Mouse (Mus musculus) ES-E14 (cell line): Measurements from ENCODE around the gene Sptb. TPM values are rescaled to one million over a fixed set of nuclear protein-coding genes. Genes with fewer than 3 reads are reported as not detected.

Experiments used
- DNase-seq: peaks from one replicate; pipeline ENCODE4 v3.0.0-alpha.2; 2013; ENCODE audit warnings: low read depth, low spot score
- H3K27ac ChIP-seq: 2 replicates; pipeline ENCODE4 v1.5.1; 2012; ENCODE audit warnings: low read depth, mild to moderate bottlenecking, low read length, moderate library complexity, mixed read lengths; ENCODE audit not compliant: poor library complexity, insufficient read depth, severe bottlenecking
- H3K36me3 ChIP-seq: 2 replicates; pipeline ENCODE4 v1.6.1; 2012; ENCODE audit warnings: mild to moderate bottlenecking, low read length, moderate library complexity, mixed read lengths; ENCODE audit not compliant: control insufficient read depth, poor library complexity, insufficient read depth, severe bottlenecking
- H3K4me1 ChIP-seq, 2 experiments: fragments of 150-350 bp in 1 of 2; sonication (generic) in 1 of 2; 2 replicates each; pipeline ENCODE4 v1.6.1; 2012; ENCODE audit warnings: low read length in 2 of 2, mild to moderate bottlenecking in 1 of 2, mixed read lengths in 1 of 2; ENCODE audit not compliant: control insufficient read depth in 2 of 2, insufficient read depth in 2 of 2, poor library complexity in 1 of 2
- H3K4me3 ChIP-seq, 2 experiments: fragments of 150-350 bp in 1 of 2; sonication (generic) in 1 of 2; 2 replicates each; pipeline ENCODE4 v1.5.1; 2012; ENCODE audit warnings: low read length in 2 of 2, low read depth in 1 of 2, mild to moderate bottlenecking in 1 of 2, mixed read lengths in 1 of 2; ENCODE audit not compliant: insufficient read depth in 1 of 2, poor library complexity in 1 of 2, severe bottlenecking in 1 of 2
- H3K9ac ChIP-seq: 2 replicates; pipeline ENCODE4 v1.6.1; 2012; ENCODE audit warnings: low read depth, mild to moderate bottlenecking, low read length, mixed read lengths; ENCODE audit not compliant: poor library complexity, insufficient read depth, severe bottlenecking
- H3K9me3 ChIP-seq: fragments of 150-350 bp; sonication (generic); 2 replicates; pipeline ENCODE4 v1.6.1; 2012; ENCODE audit warnings: low read depth, mild to moderate bottlenecking, low read length; ENCODE audit not compliant: control insufficient read depth, insufficient read depth
- CHD2 ChIP-seq: IDR thresholded peaks from 2 replicates; pipeline ENCODE4 v1.6.1; 2014; ENCODE audit warnings: mild to moderate bottlenecking, low read depth, low read length, inconsistent platforms
- HCFC1 ChIP-seq: IDR thresholded peaks from 2 replicates; pipeline ENCODE4 v1.6.1; 2012; ENCODE audit warnings: low read length, inconsistent platforms, borderline replicate concordance; ENCODE audit not compliant: insufficient read depth
- MAFK ChIP-seq: IDR thresholded peaks from 2 replicates; pipeline ENCODE4 v1.6.1; 2014; ENCODE audit warnings: mild to moderate bottlenecking, low read depth, low read length, inconsistent platforms; ENCODE audit not compliant: insufficient read depth
- ZC3H11A ChIP-seq: IDR thresholded peaks from 2 replicates; pipeline ENCODE4 v1.6.1; 2012; ENCODE audit warnings: low read depth, mild to moderate bottlenecking, inconsistent platforms, low read length, borderline replicate concordance
- ZNF384 ChIP-seq: IDR thresholded peaks from 2 replicates; pipeline ENCODE4 v1.6.1; 2012; ENCODE audit warnings: low read depth, low read length, inconsistent platforms
- in situ Hi-C, 2 experiments: fragments of 600-800 bp; cut with MboI; formaldehyde crosslinking; loops; one replicate each; pipeline ENCODE4 v1.15.1; 2025; ENCODE audit warnings: low sequenced_read_pairs in 2 of 2, inconsistent platforms in 1 of 2; ENCODE audit not compliant: unreplicated experiment in 2 of 2
- total RNA-seq: library from RNA; depleted of rRNA; stranded (reverse); fragments of 300-350 nt; gene quantifications from 2 replicates; pipeline ENCODE4 v1.2.3, GENCODE M21; 2012

The Sptb gene
- total RNA-seq, 1 experiment = 3.6 TPM

GRCm38 (mm10) chr12:76593254-76593653 is 117.1 kb downstream of the Sptb start:
- Histone ChIP-seq H3K9me3 (no peaks in the 10 kb centered on the region), H3K4me3 (no peak overlapping the region), H3K9ac (no peak overlapping the region), H3K27ac (no peak overlapping the region), H3K4me1 (peaks cover 0 to 20% of the 10 kb centered on the region in 2 experiments; a peak in 1 of 4 replicates), H3K36me3 (peaks cover 3% of the 10 kb centered on the region; the same call in 1 of the 2 replicates)
- in situ Hi-C loops = loop anchor here in 1 of 2 experiments (10.0 kb wide), 1 partner anchor 98 kb away; no protein-coding TSS in a partner anchor
- DNase-seq = no peak
- TF ChIP-seq CHD2 (no peak), MAFK (no peak), ZNF384 (no peak), ZC3H11A (no peak), HCFC1 (no peak)

GRCm38 (mm10) chr12:76592213-76592612 is 118.1 kb downstream of the Sptb start:
- TF ChIP-seq ZNF384 = no peak
- in situ Hi-C loops = loop anchor here in 1 of 2 experiments (10.0 kb wide), 1 partner anchor 97 kb away; no protein-coding TSS in a partner anchor
- Histone ChIP-seq H3K9ac (no peak overlapping the region), H3K4me3 (no peak overlapping the region), H3K9me3 (no peaks in the 10 kb centered on the region), H3K4me1 (peaks cover 0 to 17% of the 10 kb centered on the region in 2 experiments; a peak in 1 of 4 replicates), H3K36me3 (peaks cover 3% of the 10 kb centered on the region; the same call in 1 of the 2 replicates), H3K27ac (no peak overlapping the region)
- DNase-seq = peak; percentile 68

GRCm38 (mm10) chr12:76591037-76591436 is 119.3 kb downstream of the Sptb start:
- no peak overlapping the region for H3K4me3 ChIP-seq
- H3K9ac ChIP-seq = no peak overlapping the region
- H3K27ac ChIP-seq = no peak overlapping the region
- in situ Hi-C loops = loop anchor here in 1 of 2 experiments (10.0 kb wide), 1 partner anchor 96 kb away; no protein-coding TSS in a partner anchor
- no peak for DNase-seq
- TF ChIP-seq ZNF384 (no peak), CHD2 (no peak), HCFC1 (no peak), MAFK (no peak), ZC3H11A (no peak)
- peaks cover 0 to 15% of the 10 kb centered on the region in 2 experiments; a peak in 1 of 4 replicates for H3K4me1 ChIP-seq
- H3K9me3 ChIP-seq = no peaks in the 10 kb centered on the region
- peaks cover under 1% of the 10 kb centered on the region; the same call in 1 of the 2 replicates for H3K36me3 ChIP-seq

DNA sequence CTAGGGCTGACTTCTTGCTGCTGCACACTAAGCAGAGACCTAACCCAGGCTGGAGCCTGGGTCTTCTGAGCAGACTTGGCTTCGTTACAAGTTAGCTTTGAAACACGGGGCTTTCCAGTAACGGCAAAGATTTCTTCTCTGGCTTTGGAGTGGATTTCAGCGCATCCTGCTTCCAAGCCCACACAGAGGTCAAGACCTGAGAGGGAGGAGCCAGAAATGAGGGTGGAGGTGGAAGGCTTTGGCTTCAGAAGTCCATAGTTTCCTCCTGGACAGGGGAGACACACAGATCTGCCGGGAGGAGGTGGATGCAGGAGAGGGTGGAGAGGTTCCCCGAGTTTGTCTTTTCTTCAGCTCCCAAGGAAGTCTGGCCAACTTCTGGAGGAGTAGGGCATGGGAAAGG is 120.8 kb downstream of the Sptb start:
- Histone ChIP-seq H3K9me3 (no peaks in the 10 kb centered on the region), H3K36me3 (no peaks in the 10 kb centered on the region), H3K4me3 (no peak overlapping the region), H3K9ac (no peak overlapping the region), H3K27ac (no peak overlapping the region), H3K4me1 (peaks cover 0 to 14% of the 10 kb centered on the region in 2 experiments; a peak in 1 of 4 replicates)
- no peak for DNase-seq
- in situ Hi-C loops = no loop called here
- TF ChIP-seq CHD2 (no peak), MAFK (no peak), ZC3H11A (no peak), ZNF384 (no peak)

GRCm38 (mm10) chr12:76587357-76587756 is 123.0 kb downstream of the Sptb start:
- no peak for DNase-seq
- H3K4me3 ChIP-seq = no peak overlapping the region
- H3K4me1 ChIP-seq = peaks cover 0 to 2% of the 10 kb centered on the region in 2 experiments; a peak in 1 of 4 replicates
- no peak overlapping the region for H3K27ac ChIP-seq
- no peak overlapping the region for H3K9ac ChIP-seq
- H3K9me3 ChIP-seq = no peaks in the 10 kb centered on the region
- TF ChIP-seq HCFC1 = no peak
- no peak for TF ChIP-seq ZC3H11A
- no peak for TF ChIP-seq MAFK
- no peak for TF ChIP-seq ZNF384
- TF ChIP-seq CHD2 = no peak
- no peaks in the 10 kb centered on the region for H3K36me3 ChIP-seq
- in situ Hi-C loops = no loop called here
